Mouse (Mus musculus): Measurements from ENCODE around the gene Magi2. TPM values are rescaled to one million over a fixed set of nuclear protein-coding genes. Genes with fewer than 3 reads are reported as not detected.

Gene Magi2
- polyA plus RNA-seq, 1 experiment from 2014 or later = 5.0 TPM

GRCm38 (mm10) chr5:20457742-20458510 lies 1231.1 kb downstream of the Magi2 start:
- Histone ChIP-seq H3K36me3 (no peaks in the 10 kb centered on the region), H3K27ac (no peak overlapping the region), H3K4me2 (no peak overlapping the region), H3K9me3 (no peaks in the 10 kb centered on the region), H3K9ac (no peak overlapping the region), H3K27me3 (replicated peaks) (no peaks in the 10 kb centered on the region), H3K4me1 (no peaks in the 10 kb centered on the region), H3K4me3 (replicated peaks) (no peak overlapping the region)
- ATAC-seq (ENCODE audit: insufficient read depth, low FRiP score, low read depth) = no peak
- 57% methylated on average over 7 of the region's 7 CpGs for WGBS

- Histone ChIP-seq H3K27me3 (replicated peaks) (no peaks in the 10 kb centered on the region), H3K4me3 (replicated peaks) (no peak overlapping the region), H3K36me3 (no peaks in the 10 kb centered on the region), H3K4me1 (no peaks in the 10 kb centered on the region), H3K27ac (no peak overlapping the region), H3K9ac (no peak overlapping the region), H3K9me3 (no peaks in the 10 kb centered on the region), H3K4me2 (no peak overlapping the region)
- no peak for ATAC-seq (ENCODE audit: insufficient read depth, low FRiP score, low read depth)
- WGBS = 65% methylated on average over 2 of the region's 2 CpGs
Observed at GRCm38 (mm10) chr5:20461709-20462108, 1234.9 kb downstream of the Magi2 start.

GRCm38 (mm10) chr5:20462376-20462775 lies 1235.5 kb downstream of the Magi2 start:
- no peak overlapping the region for H3K4me2 ChIP-seq
- no peak overlapping the region for H3K27ac ChIP-seq
- no peak for ATAC-seq (ENCODE audit: insufficient read depth, low FRiP score, low read depth)
- H3K4me1 ChIP-seq = no peaks in the 10 kb centered on the region
- H3K4me3 ChIP-seq (replicated peaks) = no peak overlapping the region
- no peaks in the 10 kb centered on the region for H3K27me3 ChIP-seq (replicated peaks)
- no peak overlapping the region for H3K9ac ChIP-seq
- WGBS = 83% methylated on average over 2 of the region's 2 CpGs
- no peaks in the 10 kb centered on the region for H3K9me3 ChIP-seq
- H3K36me3 ChIP-seq = no peaks in the 10 kb centered on the region

GRCm38 (mm10) chr5:20469721-20470120 lies 1242.9 kb downstream of the Magi2 start:
- Histone ChIP-seq H3K27me3 (replicated peaks) (no peaks in the 10 kb centered on the region), H3K4me3 (replicated peaks) (no peak overlapping the region), H3K36me3 (no peaks in the 10 kb centered on the region), H3K4me2 (no peak overlapping the region), H3K9ac (no peak overlapping the region), H3K4me1 (no peaks in the 10 kb centered on the region), H3K27ac (no peak overlapping the region), H3K9me3 (no peaks in the 10 kb centered on the region)
- ATAC-seq (ENCODE audit: insufficient read depth, low FRiP score, low read depth) = no peak
- WGBS = 81% methylated on average over 3 of the region's 3 CpGs

GRCm38 (mm10) chr5:20470466-20470865 lies 1243.6 kb downstream of the Magi2 start:
- no peak overlapping the region for H3K9ac ChIP-seq
- ATAC-seq (ENCODE audit: insufficient read depth, low FRiP score, low read depth) = no peak
- no peaks in the 10 kb centered on the region for H3K27me3 ChIP-seq (replicated peaks)
- H3K4me2 ChIP-seq = no peak overlapping the region
- no peaks in the 10 kb centered on the region for H3K9me3 ChIP-seq
- no peaks in the 10 kb centered on the region for H3K36me3 ChIP-seq
- no peak overlapping the region for H3K4me3 ChIP-seq (replicated peaks)
- H3K4me1 ChIP-seq = no peaks in the 10 kb centered on the region
- H3K27ac ChIP-seq = no peak overlapping the region

- ATAC-seq (ENCODE audit: insufficient read depth, low FRiP score, low read depth) = no peak
- no peaks in the 10 kb centered on the region for H3K36me3 ChIP-seq
- no peaks in the 10 kb centered on the region for H3K27me3 ChIP-seq (replicated peaks)
- H3K4me3 ChIP-seq (replicated peaks) = no peak overlapping the region
- H3K4me1 ChIP-seq = no peaks in the 10 kb centered on the region
- H3K4me2 ChIP-seq = no peak overlapping the region
- H3K9me3 ChIP-seq = no peaks in the 10 kb centered on the region
- H3K27ac ChIP-seq = no peak overlapping the region
- no peak overlapping the region for H3K9ac ChIP-seq
- 87% methylated on average over 7 of the region's 7 CpGs for WGBS
Observed at GRCm38 (mm10) chr5:20484505-20484904, 1257.7 kb downstream of the Magi2 start.

GRCm38 (mm10) chr5:20491911-20492310 lies 1265.1 kb downstream of the Magi2 start:
- no peak overlapping the region for H3K9ac ChIP-seq
- ATAC-seq (ENCODE audit: insufficient read depth, low FRiP score, low read depth) = no peak
- H3K27me3 ChIP-seq (replicated peaks) = no peaks in the 10 kb centered on the region
- no peaks in the 10 kb centered on the region for H3K36me3 ChIP-seq
- H3K9me3 ChIP-seq = no peaks in the 10 kb centered on the region
- no peak overlapping the region for H3K27ac ChIP-seq
- no peak overlapping the region for H3K4me3 ChIP-seq (replicated peaks)
- 81% methylated on average over 2 of the region's 2 CpGs for WGBS
- H3K4me2 ChIP-seq = no peak overlapping the region
- no peaks in the 10 kb centered on the region for H3K4me1 ChIP-seq

GRCm38 (mm10) chr5:20492679-20493078 lies 1265.8 kb downstream of the Magi2 start:
- H3K9ac ChIP-seq = no peak overlapping the region
- no peaks in the 10 kb centered on the region for H3K9me3 ChIP-seq
- no peak overlapping the region for H3K27ac ChIP-seq
- WGBS = 85% methylated on average over 7 of the region's 7 CpGs
- no peaks in the 10 kb centered on the region for H3K36me3 ChIP-seq
- no peaks in the 10 kb centered on the region for H3K27me3 ChIP-seq (replicated peaks)
- H3K4me2 ChIP-seq = no peak overlapping the region
- H3K4me3 ChIP-seq (replicated peaks) = no peak overlapping the region
- H3K4me1 ChIP-seq = no peaks in the 10 kb centered on the region
- no peak for ATAC-seq (ENCODE audit: insufficient read depth, low FRiP score, low read depth)

GRCm38 (mm10) chr5:20494010-20494409 lies 1267.2 kb downstream of the Magi2 start:
- H3K36me3 ChIP-seq = no peaks in the 10 kb centered on the region
- H3K27me3 ChIP-seq (replicated peaks) = no peaks in the 10 kb centered on the region
- no peaks in the 10 kb centered on the region for H3K9me3 ChIP-seq
- no peak for ATAC-seq (ENCODE audit: insufficient read depth, low FRiP score, low read depth)
- no peaks in the 10 kb centered on the region for H3K4me1 ChIP-seq
- H3K27ac ChIP-seq = no peak overlapping the region
- no peak overlapping the region for H3K4me3 ChIP-seq (replicated peaks)
- no peak overlapping the region for H3K9ac ChIP-seq
- WGBS = 58% methylated on average over 6 of the region's 6 CpGs
- no peak overlapping the region for H3K4me2 ChIP-seq

GRCm38 (mm10) chr5:20496924-20497323 lies 1270.1 kb downstream of the Magi2 start:
- Histone ChIP-seq H3K27ac (no peak overlapping the region), H3K9ac (no peak overlapping the region), H3K9me3 (no peaks in the 10 kb centered on the region), H3K27me3 (replicated peaks) (no peaks in the 10 kb centered on the region), H3K4me3 (replicated peaks) (no peak overlapping the region), H3K4me1 (no peaks in the 10 kb centered on the region), H3K4me2 (no peak overlapping the region), H3K36me3 (no peaks in the 10 kb centered on the region)
- 61% methylated on average over 8 of the region's 8 CpGs for WGBS
- ATAC-seq (ENCODE audit: insufficient read depth, low FRiP score, low read depth) = no peak

GRCm38 (mm10) chr5:20499031-20499600 lies 1272.3 kb downstream of the Magi2 start:
- Histone ChIP-seq H3K4me2 (no peak overlapping the region), H3K27me3 (replicated peaks) (no peaks in the 10 kb centered on the region), H3K9me3 (no peaks in the 10 kb centered on the region), H3K27ac (no peak overlapping the region), H3K4me3 (replicated peaks) (no peak overlapping the region), H3K4me1 (no peaks in the 10 kb centered on the region), H3K9ac (no peak overlapping the region), H3K36me3 (no peaks in the 10 kb centered on the region)
- 57% methylated on average over 9 of the region's 9 CpGs for WGBS
- ATAC-seq (ENCODE audit: insufficient read depth, low FRiP score, low read depth) = no peak

- no peak for ATAC-seq (ENCODE audit: insufficient read depth, low FRiP score, low read depth)
- H3K9ac ChIP-seq = no peak overlapping the region
- 33% methylated on average over 5 of the region's 5 CpGs for WGBS
- no peaks in the 10 kb centered on the region for H3K4me1 ChIP-seq
- no peak overlapping the region for H3K4me2 ChIP-seq
- no peaks in the 10 kb centered on the region for H3K27me3 ChIP-seq (replicated peaks)
- no peak overlapping the region for H3K4me3 ChIP-seq (replicated peaks)
- no peaks in the 10 kb centered on the region for H3K36me3 ChIP-seq
- H3K27ac ChIP-seq = no peak overlapping the region
- no peaks in the 10 kb centered on the region for H3K9me3 ChIP-seq
Observed at GRCm38 (mm10) chr5:20508609-20509008, 1281.8 kb downstream of the Magi2 start.
